9 mouse cellular contexts compared by ENCODE assay signal in the genomic region with DNA sequence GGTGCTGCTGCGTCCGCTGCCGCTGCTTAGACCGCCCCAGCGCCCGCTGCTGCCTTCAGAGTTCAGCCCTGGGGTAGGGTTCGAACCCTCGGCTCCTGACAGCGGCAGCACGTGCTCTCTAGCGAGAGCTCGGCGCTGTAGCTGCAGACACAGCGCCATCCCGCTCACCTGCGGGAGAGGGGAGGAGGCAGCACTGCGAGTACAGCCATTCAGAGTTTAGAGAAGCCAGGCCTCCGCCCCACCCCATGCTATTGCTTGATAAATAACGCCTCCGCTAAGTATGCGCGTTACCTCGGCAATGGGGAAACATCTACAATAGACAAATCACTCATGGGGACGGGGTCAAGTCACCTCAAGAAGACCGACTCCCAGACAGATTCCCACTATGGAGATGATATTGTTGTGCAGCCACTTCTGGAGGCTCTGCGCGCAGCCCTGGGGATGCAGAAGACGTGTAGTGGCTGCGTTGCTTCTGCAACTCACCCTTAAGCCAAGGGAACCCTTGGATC. TPM values are rescaled to one million over a fixed set of nuclear protein-coding genes. Genes with fewer than 3 reads are reported as not detected.
A peak's percentile ranks its signal among the peaks of the same experiment; 100 is the strongest.
DNase-seq lines count a peak whose midpoint lies in the region; ATAC-seq and TF ChIP-seq lines count a peak whose summit lies in the region.
"Had no signal": no experiment of that assay in that cellular context is flagged by ENCODE, and none has a peak within 500 bp of the region (broad histone marks: within the 10 kb centered on the region; RNA-seq: fewer than 3 reads in every experiment).

No protein-coding gene starts in this region.

- peak overlapping the region; percentile 33; the same call in 1 of the 2 replicates for H3K4me3 ChIP-seq in heart, adult 2 months
- peak overlapping the region; percentile 29 for H3K4me3 ChIP-seq in hindbrain, embryonic 10.5 days
- H3K4me3 ChIP-seq in lung, embryonic 16.5 days (ENCODE audit: low read length): peak overlapping the region; percentile 38

- no peak for TF ChIP-seq POLR2A in heart, adult 2 months (IDR thresholded peaks at IDR 0.05; ENCODE audit: insufficient read depth, low read depth, low read length)

- DNase-seq in heart, adult 2 months: no peak
- DNase-seq in heart, postnatal 36 days: no peak
- DNase-seq in R1 (ENCODE audit: low read depth, low spot score): peak; percentile 91
- peak; percentile 62 for DNase-seq in hindbrain, embryonic 10.5 days (ENCODE audit: low spot score)
- no peak for DNase-seq in cerebellum, adult 11-12 months
- DNase-seq in right cerebral cortex, postnatal 4 days: no peak
- DNase-seq in c-Kit-positive CD71-positive TER-119-positive erythroid progenitor cells, embryonic 14.5 days (ENCODE audit: low spot score): no peak

- no peaks in the 10 kb centered on the region for H3K36me3 ChIP-seq in heart, adult 2 months (ENCODE audit: control insufficient read depth, insufficient read depth, low read length)
- peaks cover 45% of the 10 kb centered on the region for H3K36me3 ChIP-seq in hindbrain, embryonic 10.5 days
- H3K36me3 ChIP-seq in lung, embryonic 16.5 days (ENCODE audit: control insufficient read depth, insufficient read depth, low read length): peaks cover 23% of the 10 kb centered on the region

- no peak overlapping the region for H3K27ac ChIP-seq in heart, adult 2 months
- H3K27ac ChIP-seq in hindbrain, embryonic 10.5 days: peak overlapping the region; percentile 79
- no peak overlapping the region; the same call in 1 of the 2 replicates for H3K27ac ChIP-seq in lung, embryonic 16.5 days (ENCODE audit: low read length)

- intact Hi-C loops in heart, adult 2 months (cut with DNase I): no loop called here
- intact Hi-C loops in heart, postnatal 36 days (cut with DNase I): no loop called here

- no peaks in the 10 kb centered on the region for H3K27me3 ChIP-seq in heart, adult 2 months (ENCODE audit: control insufficient read depth, insufficient read depth, low read length)
- H3K27me3 ChIP-seq in hindbrain, embryonic 10.5 days (ENCODE audit: insufficient read depth, poor library complexity, severe bottlenecking): peaks cover 54% of the 10 kb centered on the region
- no peaks in the 10 kb centered on the region for H3K27me3 ChIP-seq in lung, embryonic 16.5 days (ENCODE audit: control insufficient read depth, insufficient read depth, low read depth, low read length)

- H3K4me2 ChIP-seq in lung, embryonic 16.5 days (ENCODE audit: low read depth, low read length): peak overlapping the region; percentile 56

- peaks cover 6% of the 10 kb centered on the region for H3K4me1 ChIP-seq in heart, adult 2 months (ENCODE audit: control insufficient read depth, insufficient read depth, low read length)
- peaks cover 53% of the 10 kb centered on the region for H3K4me1 ChIP-seq in hindbrain, embryonic 10.5 days (replicated peaks)
- peaks cover 22% of the 10 kb centered on the region for H3K4me1 ChIP-seq in lung, embryonic 16.5 days (replicated peaks; ENCODE audit: control insufficient read depth, insufficient read depth, low read length)

- no peak for TF ChIP-seq CTCF in heart, adult 2 months (IDR thresholded peaks at IDR 0.05)

- 28% methylated on average over 29 of the region's 29 CpGs for WGBS in heart, adult 2 months
- WGBS in hindbrain, embryonic 10.5 days: 8% methylated on average over 29 of the region's 29 CpGs
- WGBS in lung, embryonic 16.5 days: 16% methylated on average over 29 of the region's 29 CpGs

- H3K79me2 ChIP-seq in heart, adult 2 months (replicated peaks; ENCODE audit: control insufficient read depth, insufficient read depth, low read length): no peaks in the 10 kb centered on the region

- H3K9me3 ChIP-seq in hindbrain, embryonic 10.5 days: no peaks in the 10 kb centered on the region
- no peaks in the 10 kb centered on the region for H3K9me3 ChIP-seq in lung, embryonic 16.5 days (ENCODE audit: control insufficient read depth, low read length)

- TF ChIP-seq EP300 in heart, adult 2 months (IDR thresholded peaks at IDR 0.05; ENCODE audit: insufficient read depth, low read depth, low read length): no peak

- peak overlapping the region; percentile 16; the same call in 1 of the 2 replicates for H3K9ac ChIP-seq in heart, adult 2 months (ENCODE audit: low read depth, low read length)
- H3K9ac ChIP-seq in lung, embryonic 16.5 days (ENCODE audit: low read length): peak overlapping the region; percentile 50

- 0 out of 2 replicates have a peak, but pooled peaks have one; percentile 6 for ATAC-seq in lung, embryonic 16.5 days (ENCODE audit: low read depth)

RNA-seq across cellular contexts. Expression of a gene that starts 4.5 kb away (rescaled TPM):
- total RNA-seq in heart, adult 2 months (2021): 1 to 10 TPM; 3.1 to 4.3 TPM
- 10.0 and 21.2 TPM in 2 replicates for polyA plus RNA-seq in heart, adult 2 months (2012; rRNA removed)
- total RNA-seq in heart, postnatal 36 days (2021): 1 to 10 TPM; 2.8 to 4.4 TPM
- 1.0 and 1.1 TPM in 2 replicates for polyA plus RNA-seq in hindbrain, embryonic 10.5 days (2016; fragmentation: Nextera tagmentation; extraction: Ambion mirVana)
- polyA plus RNA-seq in lung, embryonic 16.5 days (2015; fragmentation: Nextera tagmentation; extraction: Ambion mirVana): 3.0 and 4.6 TPM in 2 replicates

RNA-seq across cellular contexts. Expression of a gene that starts 6.5 kb away (rescaled TPM):
- not detected for total RNA-seq in heart, adult 2 months (2021)
- polyA plus RNA-seq in heart, adult 2 months (2012; rRNA removed): 0.15 TPM in 1 of 2 replicates, not detected in the other
- total RNA-seq in heart, postnatal 36 days (2021): not detected
- 0.26 TPM in 1 of 2 replicates, not detected in the other for polyA plus RNA-seq in hindbrain, embryonic 10.5 days (2016; fragmentation: Nextera tagmentation; extraction: Ambion mirVana)
- 0.23 TPM in 1 of 2 replicates, not detected in the other for polyA plus RNA-seq in lung, embryonic 16.5 days (2015; fragmentation: Nextera tagmentation; extraction: Ambion mirVana)
- polyA plus RNA-seq: erythroblast, embryonic 14.5 days had no signal

RNA-seq across cellular contexts. Expression of a gene that starts 18.8 kb away (rescaled TPM):
- total RNA-seq in heart, adult 2 months (2021): 10 to 100 TPM in 1 of 2 experiments, 1 to 10 TPM in 1; 6.2 to 10.8 TPM
- polyA plus RNA-seq in heart, adult 2 months (2012; rRNA removed): 13.1 and 14.0 TPM in 2 replicates
- 10 to 100 TPM; 10.3 to 11.4 TPM for total RNA-seq in heart, postnatal 36 days (2021)
- 324 and 370 TPM in 2 replicates for polyA plus RNA-seq in hindbrain, embryonic 10.5 days (2016; fragmentation: Nextera tagmentation; extraction: Ambion mirVana)
- 134 and 148 TPM in 2 replicates for polyA plus RNA-seq in lung, embryonic 16.5 days (2015; fragmentation: Nextera tagmentation; extraction: Ambion mirVana)

RNA-seq across cellular contexts. Expression of a gene that starts 22.4 kb away (rescaled TPM):
- total RNA-seq in heart, adult 2 months (2021): not detected
- 0.37 and 0.73 TPM in 2 replicates for polyA plus RNA-seq in heart, adult 2 months (2012; rRNA removed)
- total RNA-seq in heart, postnatal 36 days (2021): not detected
- polyA plus RNA-seq in hindbrain, embryonic 10.5 days (2016; fragmentation: Nextera tagmentation; extraction: Ambion mirVana): 1.8 and 2.1 TPM in 2 replicates
- polyA plus RNA-seq in lung, embryonic 16.5 days (2015; fragmentation: Nextera tagmentation; extraction: Ambion mirVana): 0.84 and 1.6 TPM in 2 replicates

RNA-seq across cellular contexts. Expression of a gene that starts 29.7 kb away (rescaled TPM):
- total RNA-seq in heart, adult 2 months (2021): not detected
- polyA plus RNA-seq in heart, adult 2 months (2012; rRNA removed): 0.06 and 0.12 TPM in 2 replicates
- not detected for total RNA-seq in heart, postnatal 36 days (2021)
- polyA plus RNA-seq in hindbrain, embryonic 10.5 days (2016; fragmentation: Nextera tagmentation; extraction: Ambion mirVana): 0.64 and 0.80 TPM in 2 replicates
- 1.3 TPM in 2 replicates for polyA plus RNA-seq in lung, embryonic 16.5 days (2015; fragmentation: Nextera tagmentation; extraction: Ambion mirVana)

Comparison
In these comparisons a context has a peak if more than half of its experiments do, and no peak if none do; other contexts are left out.
1. DNase-seq: peak in R1 (single experiment) and hindbrain, embryonic 10.5 days (single experiment); none in heart, adult 2 months (0 of 2), heart, postnatal 36 days (0 of 2), cerebellum, adult 11-12 months (single experiment), right cerebral cortex, postnatal 4 days (single experiment) and c-Kit-positive CD71-positive TER-119-positive erythroid progenitor cells, embryonic 14.5 days (single experiment).
2. Peak in every context shown above with its lines, with median percentiles within 50 percentile points of each other: H3K4me3 ChIP-seq.